Mouse (Mus musculus) G1E (cell line): ENCODE measurements at regions not wholly inside any gene's neighbourhood (a gene's known extent, or its start where the extent isn't known, plus 50 kb on each side); places are given as distances from the start of the nearest gene placed in this dataset.

ENCODE experiments used
- CTCF ChIP-seq: IDR thresholded peaks from 2 replicates; pipeline ENCODE4 v1.5.1; 2012; ENCODE audit warnings: low read depth, low read length, inconsistent platforms, mixed read lengths
- GATA1 ChIP-seq: IDR thresholded peaks from 2 replicates; pipeline ENCODE4 v1.6.1; 2012; ENCODE audit warnings: borderline replicate concordance, low read length, inconsistent platforms, mixed read lengths
- GATA2 ChIP-seq: IDR thresholded peaks from 2 replicates; pipeline ENCODE4 v1.6.1; 2012; ENCODE audit warnings: low read depth, low read length, inconsistent platforms, borderline replicate concordance
- POLR2AphosphoS5 ChIP-seq: IDR thresholded peaks from 2 replicates; pipeline ENCODE4 v1.6.1; 2012; ENCODE audit warnings: low read depth, low read length, inconsistent platforms; ENCODE audit not compliant: insufficient replicate concordance
- TAL1 ChIP-seq: conservative IDR thresholded peaks from 2 replicates; pipeline ENCODE4 v1.6.1; 2012; ENCODE audit warnings: low read depth, low read length, inconsistent platforms, mixed read lengths

GRCm38 (mm10) chr7:133477933-133478332 is 124.0 kb downstream of the Tex36 start:
- TF ChIP-seq CTCF (no peak), POLR2AphosphoS5 (no peak), GATA1 (no peak), GATA2 (no peak), TAL1 (no peak)
